Mouse (Mus musculus) C2C12 (cell line): ENCODE data around the gene Ccdc42. TPM values are rescaled to one million over a fixed set of nuclear protein-coding genes. Genes with fewer than 3 reads are reported as not detected.

Source experiments
- H3K27me3 ChIP-seq: one replicate; pipeline ENCODE4 v1.6.1; 2011; ENCODE audit not compliant: control insufficient read depth, insufficient read depth, insufficient read length
- H3K36me3 ChIP-seq: one replicate; pipeline ENCODE4 v1.6.1; 2011; ENCODE audit not compliant: control insufficient read depth, insufficient read depth
- H3K4me3 ChIP-seq: one replicate; pipeline ENCODE4 v1.5.1; 2011; ENCODE audit warnings: mild to moderate bottlenecking, control low read depth; ENCODE audit not compliant: poor library complexity, insufficient read depth, severe bottlenecking
- H3K79me2 ChIP-seq: one replicate; pipeline ENCODE4 v1.6.1; 2011; ENCODE audit not compliant: control insufficient read depth, insufficient read depth
- H3K79me3 ChIP-seq: one replicate; pipeline ENCODE4 v1.6.1; 2011; ENCODE audit warnings: low read depth, control low read depth
- H3ac ChIP-seq: one replicate; pipeline ENCODE3; 2011; ENCODE audit warnings: low read depth; ENCODE audit not compliant: control insufficient read depth, insufficient read length
- CEBPB ChIP-seq: IDR thresholded peaks from one replicate; pipeline ENCODE4 v1.6.1; 2011; ENCODE audit warnings: low read depth, mild to moderate bottlenecking, control low read depth, moderate library complexity
- CTCF ChIP-seq: IDR thresholded peaks from one replicate; pipeline ENCODE4 v1.5.1; 2011; ENCODE audit not compliant: control insufficient read depth, insufficient read depth, insufficient read length
- FOSL1 ChIP-seq: IDR thresholded peaks from one replicate; pipeline ENCODE4 v1.8.0; 2011; ENCODE audit warnings: mild to moderate bottlenecking, low read length; ENCODE audit not compliant: poor library complexity, insufficient read depth, severe bottlenecking
- MAX ChIP-seq: IDR thresholded peaks from one replicate; pipeline ENCODE4 v1.6.1; 2011; ENCODE audit warnings: mild to moderate bottlenecking, control low read depth
- MYOD1 ChIP-seq: IDR thresholded peaks from one replicate; pipeline ENCODE4 v1.6.1; 2011; ENCODE audit warnings: low read depth; ENCODE audit not compliant: control insufficient read depth, insufficient read length
- MYOG ChIP-seq: IDR thresholded peaks from one replicate; pipeline ENCODE4 v1.6.1; 2011; ENCODE audit not compliant: control insufficient read depth, insufficient read length; ENCODE audit errors: extremely low read depth
- USF1 ChIP-seq: IDR thresholded peaks from one replicate; pipeline ENCODE4 v1.6.1; 2011; ENCODE audit warnings: low read depth, mild to moderate bottlenecking, control low read depth, moderate library complexity
- polyA plus RNA-seq: library from polyadenylated mRNA; unstranded; fragments of >200 nt; fragmentation: generic; extraction: Trizol; gene quantifications from one replicate; pipeline ENCODE4 v1.2.1, GENCODE M21; 2012; ENCODE audit warnings: missing spikeins

The Ccdc42 gene
- polyA plus RNA-seq, 1 experiment = not detected

DNA sequence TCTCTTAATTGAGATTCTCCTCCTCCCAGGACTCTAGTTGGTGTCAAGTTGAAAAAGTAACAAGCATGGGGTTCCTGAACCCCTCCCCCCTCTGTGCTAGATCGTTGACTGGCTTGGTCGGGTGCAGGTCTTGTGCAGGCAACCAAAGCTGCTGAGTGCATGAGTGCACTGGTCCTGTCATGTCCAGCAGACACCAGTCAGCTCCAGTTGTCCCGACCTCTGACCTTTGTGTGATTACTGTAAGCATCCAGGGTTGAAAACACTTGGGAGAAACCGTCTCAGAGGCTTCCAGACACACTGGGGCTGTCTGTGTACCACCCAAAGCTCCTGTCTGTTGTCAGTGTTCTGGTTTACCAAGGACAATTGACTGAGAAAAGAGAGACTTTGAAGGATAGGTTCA lies 36.5 kb upstream of the Ccdc42 start:
- no peak for TF ChIP-seq CEBPB
- TF ChIP-seq MAX = no peak
- TF ChIP-seq FOSL1 = no peak
- no peak for TF ChIP-seq CTCF
- no peak for TF ChIP-seq MYOD1
- Histone ChIP-seq H3K27me3 (peaks cover 9% of the 10 kb centered on the region), H3K79me2 (no peaks in the 10 kb centered on the region), H3K36me3 (no peaks in the 10 kb centered on the region), H3ac (no peak overlapping the region), H3K79me3 (no peaks in the 10 kb centered on the region), H3K4me3 (no peak overlapping the region)

DNA sequence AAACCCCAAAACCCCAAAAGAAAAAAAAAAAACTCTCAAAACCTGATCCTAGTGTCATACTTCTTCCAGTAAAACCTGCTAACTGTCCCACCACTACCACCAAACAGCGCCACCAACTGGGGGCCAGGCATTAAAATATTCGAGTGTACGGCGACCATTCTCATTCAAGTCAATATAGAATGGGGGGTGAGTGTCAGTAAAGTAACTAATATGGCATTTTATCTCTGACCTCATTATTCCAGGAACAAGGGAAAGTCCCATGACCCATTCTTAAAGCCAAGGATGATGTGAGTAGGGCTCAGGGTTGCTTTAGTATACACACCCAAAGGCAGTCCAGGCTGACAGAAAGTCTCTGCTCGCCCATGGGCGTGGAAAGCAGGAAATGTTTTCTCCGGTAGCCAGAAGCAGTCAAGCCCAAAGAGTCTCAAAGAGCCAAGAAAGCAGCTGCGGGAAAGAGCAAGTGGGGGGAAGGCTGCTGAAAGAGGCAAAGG lies 32.8 kb upstream of the Ccdc42 start:
- Histone ChIP-seq H3K79me2 (no peaks in the 10 kb centered on the region), H3ac (no peak overlapping the region), H3K4me3 (no peak overlapping the region), H3K79me3 (no peaks in the 10 kb centered on the region), H3K36me3 (no peaks in the 10 kb centered on the region), H3K27me3 (peaks cover 27% of the 10 kb centered on the region)
- TF ChIP-seq MAX (no peak), USF1 (no peak)

DNA sequence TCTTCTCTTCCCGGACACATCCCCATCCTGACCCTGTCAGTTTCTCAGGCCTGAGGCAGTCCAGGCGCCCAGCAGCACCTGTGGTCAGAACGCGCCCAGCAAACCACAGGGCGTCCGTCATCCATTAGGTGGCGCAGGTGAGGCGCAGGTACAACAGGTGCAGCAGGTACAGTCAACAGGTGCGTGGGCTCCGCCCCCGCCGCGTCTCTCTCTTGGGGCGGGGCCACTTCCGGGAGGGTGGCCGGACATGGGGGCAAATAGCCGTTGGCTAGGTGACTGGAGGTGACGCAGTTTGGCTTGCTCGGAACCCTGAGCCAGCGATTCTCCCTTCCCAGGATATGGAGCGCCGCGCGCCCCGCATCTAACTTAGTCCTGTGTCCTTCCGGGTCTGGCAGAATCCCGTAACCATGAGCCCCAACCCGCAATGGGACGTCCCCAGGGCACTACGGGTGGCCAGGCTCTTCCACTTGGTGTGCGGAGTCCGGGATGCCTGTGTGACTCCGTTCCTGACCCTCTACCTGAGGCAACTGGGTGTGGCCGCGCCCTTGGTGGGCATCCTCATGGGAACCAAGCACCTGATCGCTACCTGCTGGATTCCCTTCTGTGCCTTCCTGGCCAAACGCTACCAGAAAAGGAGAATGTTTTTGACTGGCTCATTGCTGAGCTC lies 30.8 kb upstream of the Ccdc42 start, which contains the start of gene Mfsd6l:
Gene Mfsd6l (plus strand): TSS at position 269 of the 667 bp plus-strand sequence.
- Histone ChIP-seq H3ac (no peak within 1 kb of the TSS), H3K79me2 (no peaks in the 10 kb centered on the region), H3K4me3 (no peak within 1 kb of the TSS), H3K79me3 (no peaks in the 10 kb centered on the region), H3K27me3 (peaks cover 27% of the 10 kb centered on the region), H3K36me3 (no peaks in the 10 kb centered on the region)
- no peak for TF ChIP-seq MAX

DNA sequence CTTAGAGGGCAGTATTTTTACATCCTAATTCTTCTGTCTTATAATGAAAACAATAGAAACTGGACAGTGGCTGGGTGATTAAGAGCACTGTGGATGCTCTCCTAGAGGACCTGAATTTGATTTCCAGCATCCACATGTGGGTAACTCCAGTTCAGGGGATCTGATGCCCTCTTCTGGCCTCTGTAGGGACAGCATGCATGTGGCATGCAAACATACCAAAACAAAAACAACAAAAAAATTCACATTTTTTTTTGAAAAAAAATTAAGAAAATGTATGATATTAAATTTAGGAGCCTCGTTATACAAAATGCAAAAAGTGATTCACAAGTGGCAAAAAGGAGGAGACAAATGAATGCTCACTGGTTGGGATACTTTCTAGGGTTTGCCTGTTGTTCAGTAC lies 27.3 kb upstream of the Ccdc42 start:
- H3K27me3 ChIP-seq = peaks cover 51% of the 10 kb centered on the region

DNA sequence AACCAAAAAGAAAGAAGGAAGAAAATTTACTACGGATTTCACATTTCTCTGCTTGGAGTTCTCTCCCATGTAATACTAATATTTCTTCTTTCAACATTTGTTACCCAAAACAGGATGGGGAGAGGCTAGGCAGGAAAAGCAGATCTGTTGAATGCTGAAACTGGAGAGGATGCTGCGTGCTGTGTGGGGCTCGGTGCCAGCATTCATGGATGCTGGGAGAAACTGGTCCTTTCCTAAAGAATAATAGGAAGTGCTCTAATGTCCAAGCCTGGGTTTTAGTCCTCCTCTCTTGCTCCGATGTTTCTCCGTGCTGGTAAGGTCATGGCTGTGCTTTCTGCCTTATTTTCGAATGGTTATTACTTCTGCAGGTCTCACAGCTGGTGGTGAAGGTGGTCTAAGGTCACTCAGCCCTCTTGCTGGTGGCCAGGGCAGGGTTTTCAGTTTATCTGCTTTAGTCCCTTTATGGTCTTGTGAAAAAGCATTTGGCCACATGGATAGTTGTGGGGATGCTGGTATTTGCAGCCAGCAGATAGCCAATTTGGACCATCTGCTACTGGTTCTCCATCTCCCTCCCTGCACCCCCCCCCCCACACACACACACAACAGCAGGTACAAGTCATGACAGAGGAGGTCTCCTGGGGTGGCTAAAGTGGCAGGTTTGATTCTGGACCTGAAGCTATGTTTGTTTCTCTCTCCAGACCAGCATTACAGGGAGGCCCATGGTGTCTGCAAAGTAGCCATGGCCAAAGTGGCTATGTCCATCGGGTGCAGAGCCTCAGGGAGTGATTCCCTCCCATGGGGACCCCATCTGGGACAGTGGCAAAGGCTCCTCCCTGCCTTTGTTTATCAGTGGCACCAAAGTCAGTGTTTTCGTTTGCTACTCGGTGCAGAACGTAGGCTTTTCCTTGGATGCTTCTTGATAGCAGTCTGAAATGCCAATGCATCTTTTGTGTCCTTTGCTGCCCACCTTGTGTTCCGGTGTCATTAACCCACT lies 24.6 kb upstream of the Ccdc42 start:
- no peak overlapping the region for H3K4me3 ChIP-seq
- H3K27me3 ChIP-seq = peaks cover 41% of the 10 kb centered on the region
- H3K79me2 ChIP-seq = no peaks in the 10 kb centered on the region
- no peaks in the 10 kb centered on the region for H3K36me3 ChIP-seq
- no peak overlapping the region for H3ac ChIP-seq
- TF ChIP-seq MAX (no peak), CTCF (no peak), FOSL1 (no peak), USF1 (no peak), MYOG (no peak), MYOD1 (no peak), CEBPB (no peak)
- H3K79me3 ChIP-seq = no peaks in the 10 kb centered on the region

More for the DNA sequence above, 27.3 kb upstream of the Ccdc42 start:
- Histone ChIP-seq H3ac (no peak overlapping the region), H3K36me3 (no peaks in the 10 kb centered on the region), H3K79me3 (no peaks in the 10 kb centered on the region), H3K79me2 (no peaks in the 10 kb centered on the region), H3K4me3 (no peak overlapping the region)
- TF ChIP-seq MYOG (no peak), FOSL1 (no peak), USF1 (no peak), CEBPB (no peak), MAX (no peak), CTCF (no peak), MYOD1 (no peak)
